Mouse (Mus musculus) erythroid progenitor cell, adult 5-6 weeks (primary cell): Measurements from ENCODE around the gene Skp2. TPM values are rescaled to one million over a fixed set of nuclear protein-coding genes. Genes with fewer than 3 reads are reported as not detected.

Experiments
- ATAC-seq: replicated peaks from 2 replicates; pipeline ENCODE4 v1.8.0; 2016; ENCODE audit warnings: moderate number of reproducible peaks, mild to moderate bottlenecking, moderate TSS enrichment, inconsistent platforms; ENCODE audit not compliant: poor library complexity, low FRiP score, severe bottlenecking
- total RNA-seq, 2 experiments: library from RNA; stranded (forward) in 1 of 2; stranded (reverse) in 1 of 2; fragments of 150-400 nt in 1 of 2; fragments of 186-747, 209-891 nt in 1 of 2; gene quantifications; 2 replicates each; pipeline versions ENCODE4 v1.2.3 to v1.2.4; 2015 to 2017; ENCODE audit warnings: low replicate concordance in 2 of 2

Gene Skp2
- total RNA-seq, 2 experiments from 2014 or later = 23.9 to 40.7 TPM

DNA sequence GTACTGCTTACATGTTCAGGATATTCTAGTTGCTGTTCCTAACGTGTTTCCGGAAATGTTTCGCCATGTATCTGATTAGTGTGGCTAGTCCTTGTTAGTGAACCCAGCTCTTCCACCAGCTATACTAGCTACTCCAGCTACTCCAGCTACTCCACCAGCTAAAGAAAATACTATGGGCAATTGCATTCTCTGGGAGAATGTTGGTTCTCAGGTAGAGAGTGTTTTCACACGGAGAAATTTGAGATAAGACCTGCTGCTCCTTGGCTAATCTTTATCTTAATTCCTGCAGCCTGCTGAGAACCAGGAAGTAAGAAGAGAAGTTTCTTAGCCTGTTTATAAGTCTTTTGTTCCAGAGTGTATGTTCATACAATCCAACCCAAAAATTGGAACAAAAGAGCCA lies 75.0 kb downstream of the Skp2 start:
- ATAC-seq = peak; percentile 52

DNA sequence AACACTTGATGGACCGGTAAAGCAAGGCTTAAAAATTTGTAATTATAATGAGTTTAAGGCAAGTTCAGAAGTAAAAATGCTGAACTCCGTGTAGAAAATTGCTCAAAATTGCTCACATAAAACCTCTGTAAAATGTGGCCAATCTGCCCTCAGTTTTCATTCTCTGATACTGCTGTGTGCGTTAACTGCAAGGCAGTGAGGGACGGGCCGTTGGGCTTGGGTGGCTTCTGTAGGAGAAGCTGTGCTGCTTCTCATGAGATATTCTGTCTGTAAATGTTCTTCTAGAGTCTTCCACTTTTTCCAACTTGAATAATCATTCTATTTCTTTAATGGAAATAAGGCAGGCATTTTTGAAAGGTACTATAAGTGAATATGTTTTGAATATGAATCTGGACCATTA lies 75.6 kb downstream of the Skp2 start:
- ATAC-seq = no peak

- peak; percentile 68 for ATAC-seq
These were observed 76.5 kb downstream of the Skp2 start for GRCm38 (mm10) chr15:9078481-9079300.

DNA sequence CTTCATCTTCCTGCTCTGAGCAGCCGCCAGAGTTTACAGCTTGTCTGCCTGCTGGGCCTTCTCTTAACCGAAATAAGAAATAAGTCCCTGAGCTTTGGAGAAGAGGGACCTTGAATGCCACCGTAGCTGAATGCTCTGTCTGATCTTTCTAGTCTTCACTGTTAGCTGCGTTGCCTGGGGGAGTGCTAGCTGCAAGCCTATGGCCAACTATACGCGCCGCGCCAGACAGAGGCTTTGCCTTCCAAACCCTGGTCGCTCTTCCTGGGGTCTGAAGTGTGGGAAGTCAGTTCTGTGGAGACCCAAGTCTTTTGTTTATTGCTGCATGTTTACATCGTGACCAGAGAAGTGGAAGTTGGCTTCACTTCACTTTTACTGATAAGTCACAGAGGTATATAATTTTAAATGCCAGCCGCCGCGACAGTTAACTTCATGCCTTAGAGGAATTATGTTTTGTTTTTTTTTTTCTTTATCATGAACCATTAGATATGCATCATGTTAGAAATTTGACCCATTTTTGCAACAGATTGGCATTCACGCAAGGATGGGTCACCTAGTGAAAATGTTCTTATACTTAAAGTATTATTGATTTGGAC lies 79.5 kb downstream of the Skp2 start:
- ATAC-seq = no peak

- peak; percentile 73 for ATAC-seq
These were observed 80.6 kb downstream of the Skp2 start for GRCm38 (mm10) chr15:9074671-9075070.

GRCm38 (mm10) chr15:9074139-9074538 lies 81.1 kb downstream of the Skp2 start:
- ATAC-seq = no peak

- ATAC-seq = no peak
These were observed 81.5 kb downstream of the Skp2 start for GRCm38 (mm10) chr15:9073684-9074083.

DNA sequence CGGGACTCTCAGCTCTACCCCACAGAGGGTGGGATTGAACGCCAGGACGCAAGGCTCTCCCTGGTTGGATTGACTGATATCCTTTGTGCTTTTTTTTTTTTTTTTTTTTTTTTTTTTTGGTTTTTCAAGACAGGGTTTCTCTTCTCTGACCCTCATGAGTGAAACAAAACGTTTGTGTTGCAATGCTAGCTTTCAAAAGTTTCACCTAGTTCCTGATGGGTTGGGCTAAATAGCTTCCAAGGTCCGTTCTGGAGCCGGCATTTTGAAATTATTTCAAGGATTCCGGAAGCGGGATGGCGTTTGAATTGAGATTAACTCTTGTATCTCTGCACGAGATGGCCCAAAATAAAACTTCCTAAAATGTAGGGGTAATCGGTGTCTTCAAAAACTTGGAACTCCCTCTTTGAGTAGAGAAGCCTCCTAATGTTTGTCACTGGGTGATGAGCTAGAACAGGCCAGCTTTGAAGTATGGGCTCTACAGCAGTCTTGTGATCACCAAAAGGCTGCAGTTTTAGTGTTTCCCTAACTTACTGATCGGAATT lies 82.1 kb downstream of the Skp2 start:
- no peak for ATAC-seq

DNA sequence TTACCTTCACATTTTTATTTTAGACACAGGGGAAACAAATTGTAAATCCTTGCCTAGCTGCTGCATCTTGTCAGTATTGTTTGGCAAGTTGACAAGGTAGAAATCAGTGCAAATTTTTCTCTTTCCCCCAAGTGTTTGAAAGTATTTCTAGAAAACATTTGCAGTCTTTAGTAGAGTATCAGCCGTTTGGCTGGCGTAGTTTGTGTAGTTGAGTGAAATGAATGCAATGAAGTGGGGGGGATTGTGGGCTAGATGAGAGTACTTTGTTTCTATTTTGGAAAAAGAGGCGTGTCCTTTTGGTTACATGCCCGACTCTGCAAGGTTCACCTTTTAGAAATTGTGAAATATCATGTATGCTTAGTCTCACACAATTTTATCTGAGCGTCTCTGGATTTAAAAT lies 82.6 kb downstream of the Skp2 start:
- no peak for ATAC-seq

GRCm38 (mm10) chr15:9071556-9072544 lies 83.4 kb downstream of the Skp2 start:
- ATAC-seq = no peak

DNA sequence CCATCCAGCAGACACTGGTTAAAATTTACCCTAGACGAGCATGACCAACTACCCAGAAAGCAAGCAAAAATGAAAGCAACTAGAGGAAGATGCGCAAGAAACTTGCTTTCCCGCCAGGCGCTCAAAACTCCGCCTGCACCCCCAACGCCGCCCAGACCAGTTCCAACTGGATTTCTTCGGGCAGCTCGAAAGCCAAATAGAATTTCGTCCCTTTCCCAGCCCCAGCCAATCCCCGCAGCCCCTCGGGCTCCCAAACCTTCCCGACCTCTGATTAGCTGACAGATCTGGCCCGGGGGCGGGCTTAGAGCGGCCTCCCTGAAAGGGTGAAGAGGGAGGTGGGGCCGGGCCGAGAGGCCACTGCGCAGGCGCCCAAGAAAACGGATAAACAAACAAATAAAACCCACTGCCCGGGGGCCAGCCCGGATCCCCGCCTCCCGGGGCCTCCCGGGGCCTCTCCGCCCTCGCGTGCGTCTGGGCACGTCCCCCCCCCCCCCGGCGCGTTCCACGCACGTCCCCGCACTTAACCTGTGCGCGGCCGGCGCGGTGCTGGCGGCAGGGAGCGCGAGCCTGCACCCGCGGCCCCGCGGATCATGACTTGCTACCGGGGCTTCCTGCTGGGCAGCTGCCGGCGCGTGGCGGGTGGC lies 84.2 kb downstream of the Skp2 start, which contains the start of gene Nadk2:
Gene Nadk2 (plus strand): TSS at position 349 of the 644 bp plus-strand sequence.
- peak; percentile 83 for ATAC-seq

- ATAC-seq = peak; percentile 33
These were observed 84.9 kb downstream of the Skp2 start for GRCm38 (mm10) chr15:9070353-9070752.

DNA sequence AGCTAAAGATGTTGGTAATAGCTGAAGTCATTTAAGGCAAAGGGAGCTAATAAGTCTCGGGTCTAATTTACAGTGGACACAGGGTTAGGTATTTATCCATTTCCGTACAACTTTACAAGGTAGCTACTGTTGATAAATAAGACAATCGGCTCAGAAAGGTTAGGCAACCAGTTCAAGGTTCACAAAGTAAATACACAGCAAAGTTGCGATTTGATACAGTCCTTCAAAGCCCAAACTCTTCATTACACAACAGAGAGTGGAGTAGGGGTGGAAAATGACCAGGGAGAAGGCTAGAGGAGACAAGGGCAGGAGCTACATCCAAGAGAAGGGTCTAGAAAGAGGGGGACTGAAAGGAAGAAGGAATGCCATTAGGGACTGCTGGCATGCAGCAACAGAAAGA lies 86.3 kb downstream of the Skp2 start:
- no peak for ATAC-seq

Other genes with a start within 250 kb of the Skp2 start
- gene Ranbp3l, start 187.5 kb downstream of the Skp2 start, total RNA-seq (2015; ENCODE audit: low replicate concordance) = not detected in 2 replicates
- 12.9 TPM in 1 of 2 replicates, not detected in the other for gene Ranbp3l, start 187.5 kb downstream of the Skp2 start, total RNA-seq (2017; ENCODE audit: low replicate concordance)
- gene Nadk2, start 84.2 kb downstream of the Skp2 start, total RNA-seq (2015; ENCODE audit: low replicate concordance) = 114 and 185 TPM in 2 replicates
- 114 and 217 TPM in 2 replicates for gene Nadk2, start 84.2 kb downstream of the Skp2 start, total RNA-seq (2017; ENCODE audit: low replicate concordance)
- gene Lmbrd2, start 14.9 kb downstream of the Skp2 start, total RNA-seq (2015; ENCODE audit: low replicate concordance) = 10.1 and 20.1 TPM in 2 replicates
- gene Lmbrd2, start 14.9 kb downstream of the Skp2 start, total RNA-seq (2017; ENCODE audit: low replicate concordance) = 5.1 and 6.2 TPM in 2 replicates
- not detected in 2 replicates for gene Ugt3a1, start 121.5 kb upstream of the Skp2 start, total RNA-seq (2015; ENCODE audit: low replicate concordance)
- gene Ugt3a1, start 121.5 kb upstream of the Skp2 start, total RNA-seq (2017; ENCODE audit: low replicate concordance) = not detected in 2 replicates
- gene Ugt3a2, start 180.1 kb upstream of the Skp2 start, total RNA-seq (2015; ENCODE audit: low replicate concordance) = not detected in 2 replicates
- gene Ugt3a2, start 180.1 kb upstream of the Skp2 start, total RNA-seq (2017; ENCODE audit: low replicate concordance) = not detected in 2 replicates